Mouse (Mus musculus): ENCODE measurements around the gene Notch1. TPM values are rescaled to one million over a fixed set of nuclear protein-coding genes. Genes with fewer than 3 reads are reported as not detected.

The Notch1 gene
- polyA plus RNA-seq, 1 experiment from 2014 or later = 11.8 TPM

DNA sequence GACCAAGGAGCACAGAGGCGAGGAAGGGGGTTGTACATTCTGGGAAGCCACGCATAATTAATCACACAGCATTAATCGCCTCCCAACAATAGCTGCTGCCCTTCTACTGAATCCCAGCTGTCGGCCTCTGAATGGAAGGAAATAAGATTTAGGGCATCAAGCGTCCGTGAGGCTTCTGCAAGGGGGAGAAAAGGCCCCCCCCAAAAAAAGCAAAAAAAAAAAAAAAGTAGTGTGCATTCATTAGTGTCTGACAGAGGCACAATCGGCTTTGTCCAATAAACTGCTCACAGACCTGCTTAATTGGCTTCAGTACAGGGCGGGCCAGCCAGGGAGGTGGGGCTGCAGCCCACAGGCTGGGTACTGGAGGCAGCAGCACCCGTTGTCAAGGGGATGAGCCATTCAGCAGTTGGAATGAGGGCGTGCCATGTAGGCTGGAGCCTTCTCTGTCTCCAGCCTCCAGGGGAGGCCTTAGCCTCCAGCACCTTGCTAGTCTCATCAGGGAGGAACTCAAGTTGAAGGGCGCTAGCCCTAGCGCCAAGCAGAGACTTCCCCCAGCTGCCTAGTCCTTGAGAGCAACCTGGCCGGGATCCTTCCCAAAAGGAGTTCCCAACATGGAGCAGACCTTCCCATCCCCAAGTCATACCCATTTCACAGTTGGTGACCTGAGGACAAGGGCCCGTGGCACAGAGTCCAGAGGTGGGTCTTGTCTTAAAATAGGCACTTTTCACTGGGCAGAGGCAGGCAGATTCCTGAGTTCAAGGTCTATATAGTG lies 15.7 kb downstream of the Notch1 start:
- ATAC-seq (peak; percentile 48), DNase-seq (ENCODE audit: low spot score) (peak; percentile 80)
- Histone ChIP-seq H3K9me3 (ENCODE audit: low read length) (no peaks in the 10 kb centered on the region), H3K4me1 (ENCODE audit: insufficient read depth, low read depth, low read length) (peaks cover 56% of the 10 kb centered on the region), H3K4me2 (replicated peaks; ENCODE audit: low read depth, low read length) (peak overlapping the region; percentile 81), H3K9ac (replicated peaks; ENCODE audit: low read depth) (0 out of 2 replicates have a peak overlapping the region, but pooled peaks have one; percentile 12), H3K27ac (ENCODE audit: low read length) (peak overlapping the region; percentile 72), H3K27me3 (replicated peaks; ENCODE audit: insufficient read depth, low read length) (no peaks in the 10 kb centered on the region), H3K36me3 (ENCODE audit: insufficient read depth, low read length) (no peaks in the 10 kb centered on the region), H3K4me3 (ENCODE audit: low read depth, low read length) (peak overlapping the region; percentile 92; the same call in 1 of the 2 replicates)
- TF ChIP-seq EP300 (IDR thresholded peaks at IDR 0.05) (peak; percentile 70), CTCF (IDR thresholded peaks at IDR 0.05) (no peak)
- WGBS = 29% methylated on average over 14 of the region's 14 CpGs

DNA sequence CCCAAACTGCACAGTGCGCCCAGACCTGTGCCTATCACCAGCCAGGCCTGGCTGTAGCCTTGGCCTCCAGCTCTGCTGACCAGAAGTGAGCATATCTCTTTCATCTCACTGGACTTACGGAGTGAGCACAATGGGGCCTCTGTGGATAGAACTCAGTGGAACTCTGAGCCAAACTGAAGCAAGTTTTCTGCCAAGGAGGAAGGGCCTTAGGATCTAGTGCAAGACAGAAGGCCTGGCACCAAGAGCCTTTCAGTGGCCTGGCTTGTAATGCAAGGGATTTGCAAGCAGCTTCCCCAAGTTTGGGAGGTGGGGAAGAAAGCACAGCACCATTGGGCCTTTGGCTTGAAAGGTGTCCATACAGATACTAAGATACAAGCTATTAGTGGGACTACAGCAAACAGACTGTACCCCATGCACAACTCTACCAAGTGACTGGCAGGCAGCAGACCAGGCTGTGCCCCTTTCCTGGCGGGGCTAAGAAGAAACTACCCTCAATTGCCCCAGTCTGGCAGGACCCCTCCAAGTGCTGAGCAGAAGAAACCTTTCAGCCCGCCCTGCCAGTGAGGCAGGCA lies 16.4 kb downstream of the Notch1 start:
- H3K4me3 ChIP-seq (ENCODE audit: low read depth, low read length) = no peak overlapping the region
- H3K4me1 ChIP-seq (ENCODE audit: insufficient read depth, low read depth, low read length) = peaks cover 57% of the 10 kb centered on the region
- H3K9me3 ChIP-seq (ENCODE audit: low read length) = no peaks in the 10 kb centered on the region
- DNase-seq (ENCODE audit: low spot score) (peak; percentile 65), ATAC-seq (no peak)
- no peaks in the 10 kb centered on the region for H3K36me3 ChIP-seq (ENCODE audit: insufficient read depth, low read length)
- whole genome bisulfite sequencing = 47% methylated on average over 4 of the region's 4 CpGs
- peak overlapping the region; percentile 72 for H3K27ac ChIP-seq (ENCODE audit: low read length)
- no peak for TF ChIP-seq EP300 (IDR thresholded peaks at IDR 0.05)
- peak overlapping the region; percentile 81 for H3K4me2 ChIP-seq (replicated peaks; ENCODE audit: low read depth, low read length)
- H3K27me3 ChIP-seq (replicated peaks; ENCODE audit: insufficient read depth, low read length) = no peaks in the 10 kb centered on the region
- H3K9ac ChIP-seq (replicated peaks; ENCODE audit: low read depth) = 0 out of 2 replicates have a peak overlapping the region, but pooled peaks have one; percentile 12

DNA sequence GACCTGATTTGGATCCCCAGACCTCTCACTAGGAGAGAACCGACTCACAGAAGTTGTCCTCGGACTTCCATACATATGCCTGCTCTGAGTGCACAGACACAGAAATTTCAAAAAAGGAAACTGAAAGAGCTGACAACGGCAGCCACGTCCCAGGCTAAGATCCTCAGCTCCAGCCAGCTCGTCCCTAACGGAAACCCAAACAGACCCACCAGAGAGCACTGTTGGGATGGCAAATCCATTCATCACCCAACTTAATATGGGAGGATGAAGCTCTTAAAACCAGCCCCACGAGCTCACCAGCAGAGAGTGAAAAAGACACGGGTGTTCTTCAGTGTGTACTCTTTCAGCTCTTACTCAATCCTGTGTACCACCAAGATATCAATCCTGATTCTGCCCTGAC lies 17.8 kb downstream of the Notch1 start:
- 40% methylated on average over 8 of the region's 8 CpGs for WGBS
- no peaks in the 10 kb centered on the region for H3K27me3 ChIP-seq (replicated peaks; ENCODE audit: insufficient read depth, low read length)
- peaks cover 71% of the 10 kb centered on the region for H3K4me1 ChIP-seq (ENCODE audit: insufficient read depth, low read depth, low read length)
- 0 out of 2 replicates have a peak overlapping the region, but pooled peaks have one; percentile 11 for H3K4me2 ChIP-seq (replicated peaks; ENCODE audit: low read depth, low read length)
- H3K27ac ChIP-seq (ENCODE audit: low read length) = peak overlapping the region; percentile 73
- ATAC-seq (no peak), DNase-seq (ENCODE audit: low spot score) (no peak)
- no peaks in the 10 kb centered on the region for H3K9me3 ChIP-seq (ENCODE audit: low read length)
- TF ChIP-seq EP300 (IDR thresholded peaks at IDR 0.05) (no peak), CTCF (IDR thresholded peaks at IDR 0.05) (no peak)
- no peak overlapping the region for H3K4me3 ChIP-seq (ENCODE audit: low read depth, low read length)
- H3K36me3 ChIP-seq (ENCODE audit: insufficient read depth, low read length) = no peaks in the 10 kb centered on the region
- H3K9ac ChIP-seq (replicated peaks; ENCODE audit: low read depth) = no peak overlapping the region

DNA sequence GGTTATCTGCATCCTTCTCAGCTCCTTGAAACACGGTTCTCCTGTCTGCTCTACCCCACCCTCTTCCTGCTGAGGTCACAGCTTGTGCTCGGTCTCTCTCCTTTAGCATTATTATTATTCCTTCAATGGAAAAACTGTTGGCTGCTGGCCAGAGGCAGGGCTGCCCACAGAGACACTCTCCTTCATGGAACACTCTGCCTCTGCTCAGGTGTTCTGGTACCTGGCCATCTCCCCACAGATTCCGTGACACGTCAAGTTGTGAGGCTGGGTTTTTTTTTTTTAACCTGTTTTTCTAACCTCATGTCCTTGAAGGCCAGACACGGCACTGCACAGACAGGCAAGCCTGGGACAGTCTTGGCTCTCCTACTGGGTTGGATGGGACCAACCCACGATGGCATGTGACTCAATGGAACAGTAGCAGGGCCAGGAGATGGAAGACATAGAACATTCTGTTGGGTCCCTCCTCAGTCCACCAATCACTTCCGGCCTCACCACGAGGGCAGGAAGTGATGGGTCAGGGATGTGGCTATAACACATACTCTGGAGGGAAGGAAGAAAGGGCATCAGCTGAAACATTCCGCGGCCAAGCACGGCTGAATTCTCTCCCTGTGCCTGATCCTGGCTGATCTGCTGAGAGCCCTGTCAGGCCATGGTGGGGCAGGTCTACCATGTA lies 18.5 kb downstream of the Notch1 start:
- H3K9ac ChIP-seq (replicated peaks; ENCODE audit: low read depth) = no peak overlapping the region
- WGBS = 36% methylated on average over 11 of the region's 11 CpGs

DNA sequence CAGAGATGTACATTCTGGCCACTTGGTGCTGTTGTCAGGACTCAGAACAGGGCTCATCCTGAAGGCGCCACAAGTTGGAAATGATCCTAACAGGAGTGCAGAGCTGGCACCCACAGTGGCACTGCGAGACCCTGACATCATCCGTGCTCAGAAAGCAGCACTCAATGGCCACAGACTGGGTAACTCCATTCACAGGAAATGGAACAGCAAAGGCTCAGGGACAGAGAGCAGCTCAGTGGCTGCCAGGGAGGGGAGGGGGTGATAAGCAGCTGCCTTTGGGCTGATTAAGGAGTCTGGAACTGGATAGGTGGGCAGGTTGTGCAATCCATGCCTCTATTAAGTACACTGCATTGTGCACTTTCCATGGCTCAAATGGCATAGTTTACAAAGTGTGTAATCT lies 20.0 kb downstream of the Notch1 start:
- H3K27ac ChIP-seq (ENCODE audit: low read length) = peak overlapping the region; percentile 73
- TF ChIP-seq CTCF (IDR thresholded peaks at IDR 0.05) (no peak), EP300 (IDR thresholded peaks at IDR 0.05) (no peak)
- H3K4me1 ChIP-seq (ENCODE audit: insufficient read depth, low read depth, low read length) = peaks cover 77% of the 10 kb centered on the region

More for the DNA sequence above, 18.5 kb downstream of the Notch1 start:
- H3K4me2 ChIP-seq (replicated peaks; ENCODE audit: low read depth, low read length) = 0 out of 2 replicates have a peak overlapping the region, but pooled peaks have one; percentile 11
- peak; percentile 60 for DNase-seq (ENCODE audit: low spot score)
- H3K4me3 ChIP-seq (ENCODE audit: low read depth, low read length) = no peak overlapping the region
- ATAC-seq = no peak
- H3K27me3 ChIP-seq (replicated peaks; ENCODE audit: insufficient read depth, low read length) = no peaks in the 10 kb centered on the region
- peaks cover 76% of the 10 kb centered on the region for H3K4me1 ChIP-seq (ENCODE audit: insufficient read depth, low read depth, low read length)
- H3K36me3 ChIP-seq (ENCODE audit: insufficient read depth, low read length) = no peaks in the 10 kb centered on the region
- peak overlapping the region; percentile 73 for H3K27ac ChIP-seq (ENCODE audit: low read length)
- H3K9me3 ChIP-seq (ENCODE audit: low read length) = no peaks in the 10 kb centered on the region
- TF ChIP-seq CTCF (IDR thresholded peaks at IDR 0.05) (no peak), EP300 (IDR thresholded peaks at IDR 0.05) (no peak)

DNA sequence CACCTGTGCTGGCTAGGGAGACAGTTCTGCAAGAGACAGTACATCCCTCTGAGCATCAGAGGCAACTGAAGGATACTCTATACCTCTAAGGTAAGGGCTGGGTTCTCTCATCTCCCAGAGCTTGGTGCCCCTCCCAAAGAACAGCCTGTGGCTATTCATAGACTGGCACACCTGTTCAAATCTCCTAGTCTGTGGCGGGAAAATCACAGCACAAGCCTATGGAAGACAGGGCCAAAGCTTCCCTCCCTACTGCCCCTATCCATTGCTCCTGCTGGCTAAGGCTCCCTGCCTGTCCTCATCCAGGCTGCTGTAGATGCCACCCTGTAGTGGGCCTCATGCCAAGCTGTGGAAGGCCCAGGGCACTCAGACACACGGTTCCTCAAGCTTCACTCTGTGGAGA lies 20.8 kb downstream of the Notch1 start:
- H3K9me3 ChIP-seq (ENCODE audit: low read length) = no peaks in the 10 kb centered on the region
- DNase-seq (ENCODE audit: low spot score) (no peak), ATAC-seq (no peak)
- H3K4me3 ChIP-seq (ENCODE audit: low read depth, low read length) = no peak overlapping the region
- peaks cover 74% of the 10 kb centered on the region for H3K4me1 ChIP-seq (ENCODE audit: insufficient read depth, low read depth, low read length)
- H3K27me3 ChIP-seq (replicated peaks; ENCODE audit: insufficient read depth, low read length) = no peaks in the 10 kb centered on the region
- TF ChIP-seq EP300 (IDR thresholded peaks at IDR 0.05) = no peak
- TF ChIP-seq CTCF (IDR thresholded peaks at IDR 0.05) = no peak
- H3K36me3 ChIP-seq (ENCODE audit: insufficient read depth, low read length) = no peaks in the 10 kb centered on the region
- 48% methylated on average over 2 of the region's 2 CpGs for WGBS
- no peak overlapping the region for H3K9ac ChIP-seq (replicated peaks; ENCODE audit: low read depth)
- no peak overlapping the region for H3K4me2 ChIP-seq (replicated peaks; ENCODE audit: low read depth, low read length)
- H3K27ac ChIP-seq (ENCODE audit: low read length) = 0 out of 2 replicates have a peak overlapping the region, but pooled peaks have one; percentile 44

More for the DNA sequence above, 20.0 kb downstream of the Notch1 start:
- Histone ChIP-seq H3K4me3 (ENCODE audit: low read depth, low read length) (no peak overlapping the region), H3K36me3 (ENCODE audit: insufficient read depth, low read length) (no peaks in the 10 kb centered on the region), H3K27me3 (replicated peaks; ENCODE audit: insufficient read depth, low read length) (no peaks in the 10 kb centered on the region), H3K9me3 (ENCODE audit: low read length) (no peaks in the 10 kb centered on the region), H3K4me2 (replicated peaks; ENCODE audit: low read depth, low read length) (no peak overlapping the region), H3K9ac (replicated peaks; ENCODE audit: low read depth) (no peak overlapping the region)
- peak; percentile 66 for DNase-seq (ENCODE audit: low spot score)
- peak; percentile 20; the same call in 1 of the 2 replicates for ATAC-seq
- 29% methylated on average over 3 of the region's 3 CpGs for WGBS

Data from lung, postnatal 0 days (tissue).